ENCODE assay signal across 12 mouse cellular contexts in the genomic region with DNA sequence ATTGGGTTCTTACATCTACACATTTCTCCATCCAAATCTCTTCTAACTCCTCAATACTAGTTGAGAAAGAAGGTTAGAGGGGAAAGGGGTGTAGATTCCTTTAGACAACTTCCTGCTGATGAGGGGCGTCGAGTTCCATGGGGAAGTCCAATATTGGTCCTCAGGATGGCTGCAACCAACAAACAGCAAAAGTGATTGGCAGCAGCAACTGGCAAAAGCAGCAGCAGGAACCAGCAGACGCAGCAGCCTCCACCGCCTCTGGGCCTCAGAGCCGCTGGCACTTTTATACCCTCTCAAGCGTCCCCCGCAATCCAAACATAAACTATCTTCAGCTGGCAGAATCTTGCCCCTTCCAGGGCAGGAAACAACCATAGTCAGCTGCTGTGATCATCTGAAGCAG.
"Had no signal": no experiment of that assay in that cellular context is flagged by ENCODE, and none has a peak within 500 bp of the region (broad histone marks: within the 10 kb centered on the region; RNA-seq: fewer than 3 reads in every experiment).

No protein-coding gene starts in this region.

- H3K9ac ChIP-seq: hindbrain, embryonic 15.5 days; limb, embryonic 13.5 days; liver, embryonic 14.5 days; neural tube, embryonic 12.5 days; stomach, embryonic 15.5 days had no signal

- H3K4me3 ChIP-seq: hindbrain, embryonic 15.5 days; limb, embryonic 13.5 days; midbrain, embryonic 10.5 days; neural tube, embryonic 12.5 days; stomach, embryonic 15.5 days had no signal

- H3K9me3 ChIP-seq: hindbrain, embryonic 15.5 days; limb, embryonic 13.5 days; midbrain, embryonic 10.5 days; neural tube, embryonic 12.5 days; stomach, embryonic 15.5 days had no signal

- H3K36me3 ChIP-seq: hindbrain, embryonic 15.5 days; limb, embryonic 13.5 days; midbrain, embryonic 10.5 days; neural tube, embryonic 12.5 days; stomach, embryonic 15.5 days had no signal

- H3K4me1 ChIP-seq: neural tube, embryonic 12.5 days; stomach, embryonic 15.5 days had no signal

- ATAC-seq: intestine, embryonic 16.5 days had no signal

- H3K27ac ChIP-seq: hindbrain, embryonic 15.5 days; limb, embryonic 13.5 days; liver, embryonic 14.5 days; midbrain, embryonic 10.5 days; neural tube, embryonic 12.5 days; stomach, embryonic 15.5 days had no signal

- H3K27me3 ChIP-seq: hindbrain, embryonic 15.5 days; limb, embryonic 13.5 days; neural tube, embryonic 12.5 days; stomach, embryonic 15.5 days had no signal

- DNase-seq: left cerebral cortex, postnatal 4 days; midbrain, embryonic 14.5 days; right cerebral cortex, postnatal 14 days; thymus, adult 2 months; thymus, postnatal 36 days had no signal

- H3K4me2 ChIP-seq: hindbrain, embryonic 15.5 days; limb, embryonic 13.5 days; neural tube, embryonic 12.5 days; stomach, embryonic 15.5 days had no signal
